Mouse (Mus musculus) limb, embryonic 14.5 days (tissue): ENCODE results near the gene S100a14. TPM values are rescaled to one million over a fixed set of nuclear protein-coding genes. Genes with fewer than 3 reads are reported as not detected.

Experiments used
- ATAC-seq: fragments of 200-750 bp; cut with Nextera tagmentation; 2 replicates; pipeline ENCODE4 v1.8.0; 2017; ENCODE audit warnings: low read depth, moderate number of reproducible peaks, moderate TSS enrichment; ENCODE audit not compliant: low FRiP score
- DNase-seq: peaks from one replicate; pipeline ENCODE4 v3.0.0-alpha.2; 2015; ENCODE audit warnings: low spot score
- H3K27ac ChIP-seq: fragments of 300-500 bp; sonication (generic); replicated peaks from 2 replicates; pipeline ENCODE4 v1.5.1; 2014; ENCODE audit warnings: low read depth, mild to moderate bottlenecking, low read length, moderate library complexity, mixed read lengths
- H3K27me3 ChIP-seq: fragments of 300-500 bp; sonication (generic); 2 replicates; pipeline ENCODE4 v1.6.1; 2014; ENCODE audit warnings: low read length, mixed read lengths; ENCODE audit not compliant: control insufficient read depth, insufficient read depth
- H3K36me3 ChIP-seq: fragments of 300-500 bp; sonication (generic); 2 replicates; pipeline ENCODE4 v1.6.1; 2014; ENCODE audit warnings: mild to moderate bottlenecking, low read length, moderate library complexity, mixed read lengths; ENCODE audit not compliant: control insufficient read depth, insufficient read depth
- H3K4me1 ChIP-seq: fragments of 300-500 bp; sonication (generic); 2 replicates; pipeline ENCODE4 v1.6.1; 2014; ENCODE audit warnings: antibody characterized with exemption, low read length, mixed read lengths; ENCODE audit not compliant: control insufficient read depth, insufficient read depth
- H3K4me2 ChIP-seq: fragments of 300-500 bp; sonication (generic); replicated peaks from 2 replicates; pipeline ENCODE4 v1.6.1; 2014; ENCODE audit warnings: low read depth, mild to moderate bottlenecking, low read length, moderate library complexity; ENCODE audit not compliant: severe bottlenecking
- H3K4me3 ChIP-seq: fragments of 300-500 bp; sonication (generic); replicated peaks from 2 replicates; pipeline ENCODE4 v1.5.1; 2014; ENCODE audit warnings: low read length
- H3K9ac ChIP-seq: fragments of 300-500 bp; sonication (generic); 2 replicates; pipeline ENCODE4 v1.6.1; 2014; ENCODE audit warnings: mild to moderate bottlenecking, low read depth, low read length, moderate library complexity; ENCODE audit not compliant: severe bottlenecking
- H3K9me3 ChIP-seq: fragments of 300-500 bp; sonication (generic); 2 replicates; pipeline ENCODE4 v1.6.1; 2016; ENCODE audit warnings: low read length; ENCODE audit not compliant: control insufficient read depth
- POLR2A ChIP-seq: fragments of 200-500 bp; IDR thresholded peaks from 2 replicates; pipeline ENCODE4 v1.8.0; 2012; ENCODE audit warnings: inconsistent platforms, mild to moderate bottlenecking, moderate library complexity, borderline replicate concordance; ENCODE audit not compliant: insufficient read depth, insufficient read length; ENCODE audit errors: extremely low read depth
- WGBS: fragments of 180-500 bp; shearing (Covaris S2); extraction: QIAGEN DNeasy Blood & Tissue Kit; methylation state at CpG from one replicate; pipeline ENCODE4 v1.1.7; 2014; 5-methylcytosine and 5-hydroxymethylcytosine counted together
- polyA plus RNA-seq, 2 experiments: library from polyadenylated mRNA; depleted of rRNA in 1 of 2; stranded (reverse) in 1 of 2; unstranded in 1 of 2; fragments of >200 nt; fragmentation: Nextera tagmentation in 1 of 2; extraction: Ambion mirVana in 1 of 2; gene quantifications; 2 replicates each; pipeline versions ENCODE4 v1.2.1 to v1.2.3; 2012 to 2014

The S100a14 gene
- polyA plus RNA-seq, 2 experiments, result 33.4 to 51.3 TPM

DNA sequence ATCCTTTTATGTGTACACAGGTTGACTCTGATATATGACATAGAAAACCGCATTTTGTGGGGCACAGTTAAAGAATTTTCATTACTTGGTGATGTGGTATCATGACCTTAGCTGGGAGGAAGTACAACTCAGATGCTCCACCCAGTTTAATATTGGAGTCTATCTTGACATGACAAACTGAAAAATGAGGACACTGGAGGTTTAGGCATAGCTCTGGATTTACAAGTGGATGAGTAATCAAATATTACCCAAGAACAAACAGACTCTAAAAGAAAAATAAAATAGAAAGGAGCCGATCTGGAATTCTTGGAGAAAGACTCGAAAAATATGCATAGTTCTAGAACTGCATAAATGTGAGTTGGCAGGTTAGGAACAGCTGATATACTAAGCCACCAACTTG, 48.7 kb downstream of the S100a14 start:
- Histone ChIP-seq H3K36me3 (no peaks in the 10 kb centered on the region), H3K4me1 (peaks cover 4% of the 10 kb centered on the region; the same call in 1 of the 2 replicates), H3K4me2 (no peak overlapping the region), H3K4me3 (no peak overlapping the region), H3K27ac (no peak overlapping the region), H3K27me3 (no peaks in the 10 kb centered on the region), H3K9me3 (no peaks in the 10 kb centered on the region), H3K9ac (no peak overlapping the region)
- no peak for TF ChIP-seq POLR2A
- ATAC-seq (no peak), DNase-seq (no peak)
- 83% methylated on average over 3 of the region's 3 CpGs for WGBS

DNA sequence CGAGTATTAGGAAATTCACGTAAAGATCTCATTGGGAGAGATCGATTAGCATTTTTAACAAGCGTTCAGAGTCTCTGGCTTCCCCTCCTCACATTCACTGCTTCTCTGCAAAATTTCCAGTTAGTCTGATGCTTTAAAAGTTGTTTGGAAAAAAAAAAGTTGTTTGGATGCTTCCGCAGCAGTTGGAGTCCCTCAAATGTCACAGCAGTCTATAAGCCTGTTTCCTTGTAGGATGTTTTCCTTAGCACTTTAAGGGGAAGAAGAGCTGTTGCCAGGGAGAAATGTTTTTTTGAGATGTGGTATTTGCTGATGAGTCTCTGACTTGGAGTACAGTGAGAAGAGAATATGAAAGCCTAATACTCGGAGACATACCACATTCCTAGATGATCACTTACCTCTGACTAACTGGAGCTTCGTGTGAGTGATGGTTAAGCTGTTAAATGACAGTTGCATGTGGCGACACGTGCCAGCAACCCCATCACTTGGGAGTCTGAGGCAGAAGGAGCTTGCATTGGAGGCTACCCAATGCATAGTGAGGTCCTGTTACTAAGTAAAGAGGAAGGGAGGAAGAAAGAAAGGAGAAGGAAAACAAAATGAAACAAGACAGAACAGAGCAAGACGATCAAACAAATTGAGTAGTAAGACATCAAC, 49.8 kb downstream of the S100a14 start:
- 70% methylated on average over 10 of the region's 10 CpGs for WGBS
- H3K4me1 ChIP-seq, result peaks cover 4% of the 10 kb centered on the region; the same call in 1 of the 2 replicates
- ATAC-seq (no peak), DNase-seq (no peak)
- no peaks in the 10 kb centered on the region for H3K27me3 ChIP-seq
- H3K9me3 ChIP-seq, result no peaks in the 10 kb centered on the region
- H3K4me2 ChIP-seq, result no peak overlapping the region
- no peak overlapping the region for H3K4me3 ChIP-seq
- no peak overlapping the region for H3K9ac ChIP-seq
- H3K36me3 ChIP-seq, result no peaks in the 10 kb centered on the region
- TF ChIP-seq POLR2A, result no peak
- no peak overlapping the region for H3K27ac ChIP-seq

Other genes with a start within 250 kb of the S100a14 start
- 39.9 and 44.6 TPM in 2 replicates for gene Gatad2b, start 233.7 kb upstream of the S100a14 start, polyA plus RNA-seq (2012; rRNA removed)
- gene Gatad2b, start 233.7 kb upstream of the S100a14 start, polyA plus RNA-seq (2014; fragmentation: Nextera tagmentation; extraction: Ambion mirVana), result 16.8 and 17.6 TPM in 2 replicates
- 64.7 and 92.1 TPM in 2 replicates for gene Slc27a3, start 136.9 kb upstream of the S100a14 start, polyA plus RNA-seq (2012; rRNA removed)
- gene Slc27a3, start 136.9 kb upstream of the S100a14 start, polyA plus RNA-seq (2014; fragmentation: Nextera tagmentation; extraction: Ambion mirVana), result 30.5 and 34.7 TPM in 2 replicates
- gene Ints3, start 93.2 kb upstream of the S100a14 start, polyA plus RNA-seq (2012; rRNA removed), result 52.8 and 55.9 TPM in 2 replicates
- 26.0 and 32.5 TPM in 2 replicates for gene Ints3, start 93.2 kb upstream of the S100a14 start, polyA plus RNA-seq (2014; fragmentation: Nextera tagmentation; extraction: Ambion mirVana)
- gene Npr1, start 61.0 kb upstream of the S100a14 start, polyA plus RNA-seq (2012; rRNA removed), result 15.5 and 16.0 TPM in 2 replicates
- gene Npr1, start 61.0 kb upstream of the S100a14 start, polyA plus RNA-seq (2014; fragmentation: Nextera tagmentation; extraction: Ambion mirVana), result 4.8 and 4.9 TPM in 2 replicates
- 117 and 137 TPM in 2 replicates for gene Ilf2, start 50.7 kb upstream of the S100a14 start, polyA plus RNA-seq (2012; rRNA removed)
- 169 and 186 TPM in 2 replicates for gene Ilf2, start 50.7 kb upstream of the S100a14 start, polyA plus RNA-seq (2014; fragmentation: Nextera tagmentation; extraction: Ambion mirVana)
- 54.8 and 57.8 TPM in 2 replicates for gene Snapin, start 35.8 kb upstream of the S100a14 start, polyA plus RNA-seq (2012; rRNA removed)
- 87.6 and 91.3 TPM in 2 replicates for gene Snapin, start 35.8 kb upstream of the S100a14 start, polyA plus RNA-seq (2014; fragmentation: Nextera tagmentation; extraction: Ambion mirVana)
- 155 and 169 TPM in 2 replicates for gene Chtop, start 17.4 kb upstream of the S100a14 start, polyA plus RNA-seq (2012; rRNA removed)
- 103 and 114 TPM in 2 replicates for gene Chtop, start 17.4 kb upstream of the S100a14 start, polyA plus RNA-seq (2014; fragmentation: Nextera tagmentation; extraction: Ambion mirVana)
- 23.6 and 33.6 TPM in 2 replicates for gene S100a1, start 12.5 kb upstream of the S100a14 start, polyA plus RNA-seq (2012; rRNA removed)
- gene S100a1, start 12.5 kb upstream of the S100a14 start, polyA plus RNA-seq (2014; fragmentation: Nextera tagmentation; extraction: Ambion mirVana), result 30.2 and 32.5 TPM in 2 replicates
- 21.7 and 34.1 TPM in 2 replicates for gene S100a13, start 12.4 kb upstream of the S100a14 start, polyA plus RNA-seq (2012; rRNA removed)
- 37.1 and 44.7 TPM in 2 replicates for gene S100a13, start 12.4 kb upstream of the S100a14 start, polyA plus RNA-seq (2014; fragmentation: Nextera tagmentation; extraction: Ambion mirVana)
- 81.6 and 88.6 TPM in 2 replicates for gene S100a16, start 10.4 kb downstream of the S100a14 start, polyA plus RNA-seq (2012; rRNA removed)
- gene S100a16, start 10.4 kb downstream of the S100a14 start, polyA plus RNA-seq (2014; fragmentation: Nextera tagmentation; extraction: Ambion mirVana), result 232 and 269 TPM in 2 replicates
- gene S100a3, start 33.7 kb downstream of the S100a14 start, polyA plus RNA-seq (2012; rRNA removed), result 0.92 and 1.3 TPM in 2 replicates
- 1.00 and 1.1 TPM in 2 replicates for gene S100a3, start 33.7 kb downstream of the S100a14 start, polyA plus RNA-seq (2014; fragmentation: Nextera tagmentation; extraction: Ambion mirVana)
- gene S100a2, start 63.4 kb downstream of the S100a14 start, polyA plus RNA-seq (2012; rRNA removed), result not detected in 2 replicates
- not detected in 2 replicates for gene S100a2, start 63.4 kb downstream of the S100a14 start, polyA plus RNA-seq (2014; fragmentation: Nextera tagmentation; extraction: Ambion mirVana)
- gene Gm42674, start 75.0 kb downstream of the S100a14 start, polyA plus RNA-seq (2012; rRNA removed), result not detected in 2 replicates
- gene Gm42674, start 75.0 kb downstream of the S100a14 start, polyA plus RNA-seq (2014; fragmentation: Nextera tagmentation; extraction: Ambion mirVana), result not detected in 2 replicates
- 18.0 and 26.2 TPM in 2 replicates for gene S100a4, start 76.9 kb downstream of the S100a14 start, polyA plus RNA-seq (2012; rRNA removed)
- gene S100a4, start 76.9 kb downstream of the S100a14 start, polyA plus RNA-seq (2014; fragmentation: Nextera tagmentation; extraction: Ambion mirVana), result 17.9 and 18.0 TPM in 2 replicates
- not detected in 2 replicates for gene S100a5, start 81.7 kb downstream of the S100a14 start, polyA plus RNA-seq (2012; rRNA removed)
- not detected in 2 replicates for gene S100a5, start 81.7 kb downstream of the S100a14 start, polyA plus RNA-seq (2014; fragmentation: Nextera tagmentation; extraction: Ambion mirVana)
- 92.4 and 108 TPM in 2 replicates for gene S100a6, start 86.0 kb downstream of the S100a14 start, polyA plus RNA-seq (2012; rRNA removed)
- 203 and 233 TPM in 2 replicates for gene S100a6, start 86.0 kb downstream of the S100a14 start, polyA plus RNA-seq (2014; fragmentation: Nextera tagmentation; extraction: Ambion mirVana)
- 0.98 and 1.0 TPM in 2 replicates for gene S100a7a, start 127.2 kb downstream of the S100a14 start, polyA plus RNA-seq (2012; rRNA removed)
- 0.21 and 0.43 TPM in 2 replicates for gene S100a7a, start 127.2 kb downstream of the S100a14 start, polyA plus RNA-seq (2014; fragmentation: Nextera tagmentation; extraction: Ambion mirVana)
- gene S100a8, start 142.1 kb downstream of the S100a14 start, polyA plus RNA-seq (2012; rRNA removed), result 10.2 and 20.4 TPM in 2 replicates
- gene S100a8, start 142.1 kb downstream of the S100a14 start, polyA plus RNA-seq (2014; fragmentation: Nextera tagmentation; extraction: Ambion mirVana), result 8.4 and 34.9 TPM in 2 replicates
- 14.2 and 15.8 TPM in 2 replicates for gene S100a9, start 168.9 kb downstream of the S100a14 start, polyA plus RNA-seq (2012; rRNA removed)
- 9.7 and 29.8 TPM in 2 replicates for gene S100a9, start 168.9 kb downstream of the S100a14 start, polyA plus RNA-seq (2014; fragmentation: Nextera tagmentation; extraction: Ambion mirVana)
- 0.19 and 0.23 TPM in 2 replicates for gene Pglyrp4, start 200.1 kb downstream of the S100a14 start, polyA plus RNA-seq (2012; rRNA removed)
- gene Pglyrp4, start 200.1 kb downstream of the S100a14 start, polyA plus RNA-seq (2014; fragmentation: Nextera tagmentation; extraction: Ambion mirVana), result 0.12 and 0.18 TPM in 2 replicates